Mouse (Mus musculus): ENCODE results near the gene F11r.
A peak's percentile ranks its signal among the peaks of the same experiment; 100 is the strongest.
"Not testable (repeated sequence)": the region's sequence is repeated elsewhere in the genome, so short reads cannot be mapped to it uniquely, and the experiment has no call there.

F11r gene

GRCm38 (mm10) chr1:171471452-171471851, 34.1 kb downstream of the F11r start:
- Histone ChIP-seq H3K27me3 (ENCODE audit: control insufficient read depth, insufficient read depth, low read length, poor library complexity, severe bottlenecking) (no peaks in the 10 kb centered on the region), H3K36me3 (ENCODE audit: control insufficient read depth, insufficient read depth, low read length, poor library complexity, severe bottlenecking) (no peaks in the 10 kb centered on the region)
- DNase-seq (ENCODE audit: low read depth, low spot score), result no peak

- H3K27me3 ChIP-seq (ENCODE audit: control insufficient read depth, insufficient read depth, low read length, poor library complexity, severe bottlenecking), result not testable (repeated sequence)
These were observed 34.6 kb downstream of the F11r start for GRCm38 (mm10) chr1:171471941-171472340.

GRCm38 (mm10) chr1:171473506-171473905, 36.2 kb downstream of the F11r start:
- Histone ChIP-seq H3K36me3 (ENCODE audit: control insufficient read depth, insufficient read depth, low read length, poor library complexity, severe bottlenecking) (no peaks in the 10 kb centered on the region), H3K27me3 (ENCODE audit: control insufficient read depth, insufficient read depth, low read length, poor library complexity, severe bottlenecking) (no peaks in the 10 kb centered on the region)
- DNase-seq (ENCODE audit: low read depth, low spot score), result no peak

More at GRCm38 (mm10) chr1:171471941-171472340, 34.6 kb downstream of the F11r start:
- H3K36me3 ChIP-seq (ENCODE audit: control insufficient read depth, insufficient read depth, low read length, poor library complexity, severe bottlenecking); DNase-seq (ENCODE audit: low read depth, low spot score): not testable (repeated sequence)

- Histone ChIP-seq H3K27me3 (ENCODE audit: control insufficient read depth, insufficient read depth, low read length, poor library complexity, severe bottlenecking) (no peaks in the 10 kb centered on the region), H3K36me3 (ENCODE audit: control insufficient read depth, insufficient read depth, low read length, poor library complexity, severe bottlenecking) (no peaks in the 10 kb centered on the region)
- DNase-seq (ENCODE audit: low read depth, low spot score), result peak; percentile 18
These were observed 36.7 kb downstream of the F11r start for GRCm38 (mm10) chr1:171473920-171474640.

GRCm38 (mm10) chr1:171477123-171477522, 39.8 kb downstream of the F11r start:
- Histone ChIP-seq H3K27me3 (ENCODE audit: control insufficient read depth, insufficient read depth, low read length, poor library complexity, severe bottlenecking) (no peaks in the 10 kb centered on the region), H3K36me3 (ENCODE audit: control insufficient read depth, insufficient read depth, low read length, poor library complexity, severe bottlenecking) (no peaks in the 10 kb centered on the region)
- DNase-seq (ENCODE audit: low read depth, low spot score), result no peak

GRCm38 (mm10) chr1:171477758-171478545, 40.6 kb downstream of the F11r start:
- H3K27me3 ChIP-seq (ENCODE audit: control insufficient read depth, insufficient read depth, low read length, poor library complexity, severe bottlenecking), result no peaks in the 10 kb centered on the region
- DNase-seq (ENCODE audit: low read depth, low spot score), result peak; percentile 28
- no peaks in the 10 kb centered on the region for H3K36me3 ChIP-seq (ENCODE audit: control insufficient read depth, insufficient read depth, low read length, poor library complexity, severe bottlenecking)

GRCm38 (mm10) chr1:171478968-171479367, 41.6 kb downstream of the F11r start:
- H3K27me3 ChIP-seq (ENCODE audit: control insufficient read depth, insufficient read depth, low read length, poor library complexity, severe bottlenecking), result no peaks in the 10 kb centered on the region
- H3K36me3 ChIP-seq (ENCODE audit: control insufficient read depth, insufficient read depth, low read length, poor library complexity, severe bottlenecking), result no peaks in the 10 kb centered on the region
- DNase-seq (ENCODE audit: low read depth, low spot score), result peak; percentile 76

GRCm38 (mm10) chr1:171494241-171494640, 56.9 kb downstream of the F11r start:
- Histone ChIP-seq H3K27me3 (ENCODE audit: control insufficient read depth, insufficient read depth, low read length, poor library complexity, severe bottlenecking) (no peaks in the 10 kb centered on the region), H3K36me3 (ENCODE audit: control insufficient read depth, insufficient read depth, low read length, poor library complexity, severe bottlenecking) (no peaks in the 10 kb centered on the region)
- DNase-seq (ENCODE audit: low read depth, low spot score), result no peak

GRCm38 (mm10) chr1:171495371-171495770, 58.0 kb downstream of the F11r start:
- Histone ChIP-seq H3K36me3 (ENCODE audit: control insufficient read depth, insufficient read depth, low read length, poor library complexity, severe bottlenecking) (no peaks in the 10 kb centered on the region), H3K27me3 (ENCODE audit: control insufficient read depth, insufficient read depth, low read length, poor library complexity, severe bottlenecking) (no peaks in the 10 kb centered on the region)
- DNase-seq (ENCODE audit: low read depth, low spot score), result no peak

GRCm38 (mm10) chr1:171499856-171500255, 62.5 kb downstream of the F11r start:
- DNase-seq (ENCODE audit: low read depth, low spot score), result peak; percentile 28
- Histone ChIP-seq H3K27me3 (ENCODE audit: control insufficient read depth, insufficient read depth, low read length, poor library complexity, severe bottlenecking) (no peaks in the 10 kb centered on the region), H3K36me3 (ENCODE audit: control insufficient read depth, insufficient read depth, low read length, poor library complexity, severe bottlenecking) (no peaks in the 10 kb centered on the region)

GRCm38 (mm10) chr1:171501016-171501610, 63.8 kb downstream of the F11r start:
- Histone ChIP-seq H3K27me3 (ENCODE audit: control insufficient read depth, insufficient read depth, low read length, poor library complexity, severe bottlenecking) (no peaks in the 10 kb centered on the region), H3K36me3 (ENCODE audit: control insufficient read depth, insufficient read depth, low read length, poor library complexity, severe bottlenecking) (no peaks in the 10 kb centered on the region)
- DNase-seq (ENCODE audit: low read depth, low spot score), result no peak

- H3K36me3 ChIP-seq (ENCODE audit: control insufficient read depth, insufficient read depth, low read length, poor library complexity, severe bottlenecking), result no peaks in the 10 kb centered on the region
- H3K27me3 ChIP-seq (ENCODE audit: control insufficient read depth, insufficient read depth, low read length, poor library complexity, severe bottlenecking), result no peaks in the 10 kb centered on the region
- DNase-seq (ENCODE audit: low read depth, low spot score), result peak; percentile 52
These were observed 64.3 kb downstream of the F11r start for GRCm38 (mm10) chr1:171501636-171502080.

- H3K27me3 ChIP-seq (ENCODE audit: control insufficient read depth, insufficient read depth, low read length, poor library complexity, severe bottlenecking), result no peaks in the 10 kb centered on the region
- DNase-seq (ENCODE audit: low read depth, low spot score), result peak; percentile 90
- no peaks in the 10 kb centered on the region for H3K36me3 ChIP-seq (ENCODE audit: control insufficient read depth, insufficient read depth, low read length, poor library complexity, severe bottlenecking)
These were observed 65.3 kb downstream of the F11r start for GRCm38 (mm10) chr1:171502388-171503249.

GRCm38 (mm10) chr1:171503250-171503591, 65.9 kb downstream of the F11r start, which contains the start of gene Alyref2:
TSS of gene Alyref2 (plus strand) at chr1:171503478.
- no peaks in the 10 kb centered on the region for H3K36me3 ChIP-seq (ENCODE audit: control insufficient read depth, insufficient read depth, low read length, poor library complexity, severe bottlenecking)
- H3K27me3 ChIP-seq (ENCODE audit: control insufficient read depth, insufficient read depth, low read length, poor library complexity, severe bottlenecking), result no peaks in the 10 kb centered on the region
- peak; percentile 97 for DNase-seq (ENCODE audit: low read depth, low spot score)
